Mouse (Mus musculus) testis, adult 2 months (tissue): Measurements from ENCODE around the gene Lbhd1. TPM values are rescaled to one million over a fixed set of nuclear protein-coding genes. Genes with fewer than 3 reads are reported as not detected.

Experiments used
- H3K27ac ChIP-seq: fragments of 200-500 bp; 2 replicates; pipeline ENCODE4 v1.5.1; 2012; ENCODE audit warnings: low read depth, low read length; ENCODE audit not compliant: control insufficient read depth, insufficient read depth
- H3K27me3 ChIP-seq: fragments of 200-500 bp; 2 replicates; pipeline ENCODE4 v1.6.1; 2012; ENCODE audit warnings: mild to moderate bottlenecking, low read length, moderate library complexity; ENCODE audit not compliant: control insufficient read depth, insufficient read depth
- H3K36me3 ChIP-seq: fragments of 200-500 bp; 2 replicates; pipeline ENCODE4 v1.6.1; 2012; ENCODE audit warnings: mild to moderate bottlenecking, low read length; ENCODE audit not compliant: control insufficient read depth, insufficient read depth
- H3K4me1 ChIP-seq: fragments of 200-500 bp; 2 replicates; pipeline ENCODE4 v1.6.1; 2012; ENCODE audit warnings: low read length; ENCODE audit not compliant: control insufficient read depth, insufficient read depth
- H3K4me3 ChIP-seq: fragments of 200-500 bp; 2 replicates; pipeline ENCODE4 v1.5.1; 2012; ENCODE audit warnings: low read depth, mild to moderate bottlenecking, low read length, moderate library complexity, mixed read lengths; ENCODE audit not compliant: control insufficient read depth
- CTCF ChIP-seq: fragments of 200-500 bp; IDR thresholded peaks from 2 replicates; pipeline ENCODE4 v1.5.1; 2012; ENCODE audit warnings: low read depth, mild to moderate bottlenecking, inconsistent platforms, low read length, moderate library complexity; ENCODE audit not compliant: control insufficient read depth, insufficient read depth, insufficient replicate concordance
- POLR2A ChIP-seq: fragments of 200-500 bp; IDR thresholded peaks from 2 replicates; pipeline ENCODE4 v1.6.1; 2012; ENCODE audit warnings: low read depth, mild to moderate bottlenecking, inconsistent platforms, low read length, moderate library complexity; ENCODE audit not compliant: control insufficient read depth
- polyA plus RNA-seq: library from polyadenylated mRNA; depleted of rRNA; stranded (reverse); fragments of >200 nt; gene quantifications from 2 replicates; pipeline ENCODE4 v1.2.3, GENCODE M21; 2012

Lbhd1 gene
- polyA plus RNA-seq, 1 experiment, result 1.9 TPM

DNA sequence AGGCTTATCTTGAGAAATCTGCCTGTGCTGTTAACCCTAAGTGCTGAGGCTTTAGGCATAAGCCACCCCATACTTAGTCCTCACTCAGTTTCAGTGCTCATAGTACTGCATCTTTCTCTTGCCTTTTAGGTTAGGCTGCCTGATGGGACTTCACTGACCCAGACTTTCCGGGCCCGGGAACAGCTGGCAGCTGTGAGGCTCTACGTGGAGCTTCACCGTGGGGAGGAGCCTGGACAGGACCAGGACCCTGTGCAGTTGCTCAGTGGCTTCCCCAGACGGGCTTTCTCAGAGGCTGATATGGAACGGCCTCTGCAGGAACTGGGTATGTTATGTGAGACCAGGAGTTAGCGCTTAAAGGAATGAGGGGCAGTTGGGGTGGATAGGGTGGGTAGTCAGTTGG, 8.5 kb upstream of the Lbhd1 start:
- Histone ChIP-seq H3K27me3 (no peaks in the 10 kb centered on the region), H3K4me1 (peaks cover 6% of the 10 kb centered on the region), H3K36me3 (peaks cover 6% of the 10 kb centered on the region), H3K27ac (no peak overlapping the region), H3K4me3 (no peak overlapping the region)
- TF ChIP-seq POLR2A (no peak), CTCF (no peak)

DNA sequence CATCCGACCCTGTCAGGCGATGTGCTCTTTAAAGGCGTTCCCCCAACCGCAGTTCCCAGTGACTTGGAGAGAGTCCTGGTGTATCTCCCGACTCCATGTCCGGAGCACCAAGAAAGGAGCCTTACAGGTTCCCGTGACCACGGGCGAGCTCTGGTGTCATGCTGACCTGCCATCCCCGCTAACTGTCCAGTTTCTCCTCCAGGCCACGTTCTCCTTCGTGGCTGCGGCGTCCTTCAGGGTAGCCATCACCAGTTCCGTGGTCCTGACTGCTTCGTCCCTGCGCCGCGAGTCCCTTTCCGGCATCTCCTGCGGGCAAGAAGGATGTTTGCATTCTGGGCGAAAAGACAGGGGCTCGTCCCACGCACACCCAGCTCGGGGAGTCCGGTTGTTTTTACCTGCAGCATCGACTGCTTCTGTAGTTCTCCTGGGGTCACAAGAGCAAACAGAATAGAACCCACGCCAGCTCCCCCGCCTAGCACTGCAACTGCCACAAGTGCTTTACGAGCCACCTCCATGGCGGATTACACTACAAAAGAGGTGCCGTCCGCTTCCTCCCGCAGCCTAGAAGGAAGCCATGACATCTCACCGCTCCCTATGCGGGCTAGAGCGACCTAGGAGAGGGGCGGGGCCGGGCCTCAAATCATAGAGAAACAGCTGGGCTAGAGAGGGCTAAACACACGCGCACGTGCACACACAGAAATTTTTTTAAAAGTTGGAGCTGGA, 3.1 kb upstream of the Lbhd1 start, which contains the start of gene Uqcc3:
Gene Uqcc3 (minus strand): TSS at position 613 of the 723 bp plus-strand sequence.
- TF ChIP-seq CTCF (no peak), POLR2A (peak; percentile 69)
- H3K4me3 ChIP-seq, result peak within 1 kb of the TSS; percentile 92
- no peaks in the 10 kb centered on the region; the same call in 1 of the 2 replicates for H3K36me3 ChIP-seq
- peaks cover 3% of the 10 kb centered on the region for H3K4me1 ChIP-seq
- peak within 1 kb of the TSS; percentile 87 for H3K27ac ChIP-seq
- H3K27me3 ChIP-seq, result no peaks in the 10 kb centered on the region

DNA sequence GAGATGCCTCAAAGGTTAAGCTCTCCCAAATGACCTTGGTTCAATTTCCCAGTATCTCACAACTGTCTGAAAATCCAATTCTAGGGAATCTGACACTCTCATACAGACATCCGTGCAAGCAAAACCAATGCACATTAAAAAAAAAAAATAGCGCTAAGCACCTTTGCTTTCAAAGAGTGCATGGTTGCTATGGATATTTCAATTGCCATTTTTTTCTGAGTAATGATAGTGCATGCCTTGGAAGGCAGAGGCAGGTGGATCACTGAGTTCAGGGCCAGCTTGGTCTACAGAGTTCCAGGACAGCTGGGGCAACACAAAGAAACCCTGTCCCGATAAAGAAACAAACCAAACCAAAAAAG, 2.5 kb upstream of the Lbhd1 start:
- peak overlapping the region; percentile 92; the same call in 1 of the 2 replicates for H3K4me3 ChIP-seq
- H3K4me1 ChIP-seq, result peaks cover 3% of the 10 kb centered on the region
- H3K27ac ChIP-seq, result no peak overlapping the region
- H3K36me3 ChIP-seq, result no peaks in the 10 kb centered on the region; the same call in 1 of the 2 replicates
- no peaks in the 10 kb centered on the region for H3K27me3 ChIP-seq
- TF ChIP-seq POLR2A (no peak), CTCF (no peak)

DNA sequence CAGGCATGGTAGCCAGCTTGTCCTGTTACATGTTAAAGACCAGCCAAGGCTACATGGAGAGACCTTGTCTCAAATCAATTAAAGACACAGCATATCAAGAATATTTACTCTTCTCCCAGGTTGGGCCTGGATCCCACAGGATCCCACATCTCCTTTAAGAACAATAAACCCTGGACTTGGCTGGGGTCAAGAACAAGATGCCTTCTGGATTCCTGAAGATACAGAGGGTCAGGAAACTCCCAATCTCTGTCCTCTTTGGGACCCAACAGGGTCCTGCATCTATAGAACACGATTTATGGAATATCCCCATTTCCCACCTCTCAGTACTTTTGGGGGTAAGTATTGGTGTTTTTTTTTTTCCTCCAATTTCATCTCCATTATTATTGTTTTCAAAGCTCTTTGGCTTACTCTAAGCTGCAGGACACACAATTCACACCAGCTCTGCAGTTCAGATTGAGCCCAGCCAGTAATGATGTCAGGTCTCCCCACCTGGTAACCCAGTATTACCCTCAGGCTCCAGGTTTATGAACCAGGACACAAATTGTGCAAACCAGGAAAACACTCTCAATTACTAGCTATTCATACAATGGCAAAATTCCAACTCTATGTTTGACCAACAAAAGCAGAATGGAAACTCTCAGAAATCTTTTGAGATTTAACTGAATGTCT, 3.5 kb downstream of the Lbhd1 start:
- no peak for TF ChIP-seq CTCF
- no peak for TF ChIP-seq POLR2A
- no peaks in the 10 kb centered on the region for H3K27me3 ChIP-seq
- H3K36me3 ChIP-seq, result no peaks in the 10 kb centered on the region
- no peak overlapping the region for H3K27ac ChIP-seq
- peaks cover 4% of the 10 kb centered on the region for H3K4me1 ChIP-seq
- H3K4me3 ChIP-seq, result no peak overlapping the region

DNA sequence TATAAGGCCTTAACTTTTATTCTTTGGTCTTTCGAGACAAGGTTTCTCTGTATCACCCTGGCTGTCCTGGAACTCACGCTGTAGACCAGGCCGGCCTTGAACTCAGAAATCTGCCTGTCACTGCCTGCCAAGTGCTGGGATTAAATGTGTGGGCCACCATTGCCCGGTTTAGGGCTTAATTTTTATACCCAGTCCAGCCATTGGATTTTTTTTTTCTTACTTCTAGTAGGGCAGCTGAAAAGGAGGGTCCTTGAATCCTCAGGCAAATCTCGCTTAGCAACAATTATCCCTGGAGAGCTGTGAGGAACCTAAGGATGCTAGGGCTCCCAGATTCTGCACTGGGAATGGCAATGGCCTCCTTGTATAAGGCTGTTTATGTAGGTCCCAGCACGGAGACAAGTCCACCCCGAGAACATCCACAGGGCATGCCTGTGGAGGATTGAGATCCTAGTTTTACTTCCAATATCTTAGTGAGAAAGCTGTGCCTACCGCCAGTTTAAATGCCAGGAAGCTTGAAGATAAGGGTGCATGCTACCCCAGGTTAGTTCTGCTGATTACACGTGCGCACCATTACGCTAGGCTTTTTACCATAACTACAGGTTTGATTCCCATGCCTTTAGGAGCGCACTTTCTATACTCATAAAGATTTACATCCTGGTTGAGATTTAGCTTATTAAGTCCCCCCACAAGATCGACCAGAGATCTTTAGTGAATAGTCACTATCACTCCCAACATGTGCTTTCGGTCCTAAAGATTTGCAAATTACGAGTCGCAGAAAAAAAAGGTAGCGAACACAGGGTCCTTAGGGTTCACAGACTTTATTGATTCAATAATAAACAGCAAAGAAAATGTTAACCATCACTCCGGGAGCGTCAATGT, 4.3 kb downstream of the Lbhd1 start:
- H3K27ac ChIP-seq, result peak overlapping the region; percentile 83
- H3K4me1 ChIP-seq, result peaks cover 5% of the 10 kb centered on the region
- no peak for TF ChIP-seq CTCF
- TF ChIP-seq POLR2A, result no peak
- no peaks in the 10 kb centered on the region for H3K36me3 ChIP-seq
- no peaks in the 10 kb centered on the region for H3K27me3 ChIP-seq
- peak overlapping the region; percentile 98 for H3K4me3 ChIP-seq

DNA sequence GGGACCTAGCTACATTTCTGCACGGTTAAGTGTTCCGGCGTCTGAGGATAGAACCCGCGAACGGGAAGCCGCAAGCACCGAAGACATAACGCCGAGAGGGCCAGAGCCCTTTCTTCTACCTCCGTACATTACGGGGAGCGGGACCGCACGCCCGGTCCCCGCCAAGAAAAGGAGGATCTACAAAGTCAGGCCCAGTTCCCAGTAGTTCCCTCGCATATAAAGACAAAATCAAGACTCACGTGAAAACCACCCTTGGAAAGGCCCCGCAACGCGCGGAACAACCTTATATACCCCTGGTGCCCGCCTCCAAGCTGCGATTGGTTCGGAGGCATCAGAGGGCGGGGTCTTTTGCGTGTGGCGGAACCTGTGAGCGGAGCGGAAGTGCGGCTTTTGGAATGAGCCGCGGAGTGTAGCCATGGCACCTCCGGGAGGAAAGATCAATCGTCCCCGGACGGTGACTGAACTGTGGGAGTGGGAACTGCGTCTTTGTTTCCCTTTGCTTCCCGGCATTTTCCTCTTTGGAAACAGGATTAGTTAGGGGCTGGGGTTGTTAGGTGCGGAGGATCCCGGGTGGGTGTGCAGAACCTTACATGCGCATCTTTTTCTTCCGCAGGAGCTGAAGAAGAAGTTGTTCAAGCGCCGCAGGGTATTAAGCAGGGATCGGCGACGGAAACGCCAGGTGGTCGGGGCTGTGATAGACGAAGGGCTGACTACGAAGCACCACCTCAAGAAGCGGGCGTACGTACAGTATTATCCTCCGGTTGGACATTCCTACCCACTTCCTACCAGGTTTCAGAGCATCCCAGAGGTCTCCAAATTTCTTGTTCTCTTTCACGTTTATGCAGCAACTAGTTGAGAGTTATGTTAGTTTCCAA, 5.2 kb downstream of the Lbhd1 start, which contains the start of the genes 1810009A15Rik and Gm49416:
Gene 1810009A15Rik (plus strand): TSS at position 343 of the 875 bp plus-strand sequence.
Gene Gm49416 (plus strand): TSS at position 416 of the 875 bp plus-strand sequence.
- peak within 1 kb of the TSS; percentile 98 for H3K4me3 ChIP-seq

More for the DNA sequence above, 5.2 kb downstream of the Lbhd1 start, which contains the start of the genes 1810009A15Rik and Gm49416:
- peaks cover 9% of the 10 kb centered on the region for H3K4me1 ChIP-seq
- H3K36me3 ChIP-seq, result no peaks in the 10 kb centered on the region
- no peaks in the 10 kb centered on the region for H3K27me3 ChIP-seq
- TF ChIP-seq CTCF, result no peak
- peak; percentile 94 for TF ChIP-seq POLR2A
- H3K27ac ChIP-seq, result peak within 1 kb of the TSS; percentile 90
